Mouse (Mus musculus) layer of hippocampus, adult 6 months (tissue): Measurements from ENCODE around the gene Fjx1. TPM values are rescaled to one million over a fixed set of nuclear protein-coding genes. Genes with fewer than 3 reads are reported as not detected.

ENCODE experiments used
- long read RNA-seq, 2 experiments: library from polyadenylated mRNA; unstranded; transcript quantifications; one replicate each; pipeline ENCODE4 v2.0.0; 2019 to 2020
- polyA plus RNA-seq: library from polyadenylated mRNA; unstranded; fragments of <200 nt; fragmentation: Nextera tagmentation; gene quantifications from 2 replicates; pipeline ENCODE4 v1.2.3, GENCODE M21; 2021

Gene Fjx1
- polyA plus RNA-seq: 7.5 TPM in 2 replicates
- long read RNA-seq, experiment 1, transcript Fjx1-201 (1 exons, 3,134 nt): major isoform, 40 of 40 reads
- long read RNA-seq, experiment 1, partial matches to known transcripts: 0 of 40 reads
- long read RNA-seq, experiment 1, other reads (novel, unspliced or antisense): 0 of 40 reads
- long read RNA-seq, experiment 2, transcript Fjx1-201 (1 exons, 3,134 nt): major isoform, 44 of 44 reads
- long read RNA-seq, experiment 2, partial matches to known transcripts: 0 of 44 reads
- long read RNA-seq, experiment 2, other reads (novel, unspliced or antisense): 0 of 44 reads

DNA sequence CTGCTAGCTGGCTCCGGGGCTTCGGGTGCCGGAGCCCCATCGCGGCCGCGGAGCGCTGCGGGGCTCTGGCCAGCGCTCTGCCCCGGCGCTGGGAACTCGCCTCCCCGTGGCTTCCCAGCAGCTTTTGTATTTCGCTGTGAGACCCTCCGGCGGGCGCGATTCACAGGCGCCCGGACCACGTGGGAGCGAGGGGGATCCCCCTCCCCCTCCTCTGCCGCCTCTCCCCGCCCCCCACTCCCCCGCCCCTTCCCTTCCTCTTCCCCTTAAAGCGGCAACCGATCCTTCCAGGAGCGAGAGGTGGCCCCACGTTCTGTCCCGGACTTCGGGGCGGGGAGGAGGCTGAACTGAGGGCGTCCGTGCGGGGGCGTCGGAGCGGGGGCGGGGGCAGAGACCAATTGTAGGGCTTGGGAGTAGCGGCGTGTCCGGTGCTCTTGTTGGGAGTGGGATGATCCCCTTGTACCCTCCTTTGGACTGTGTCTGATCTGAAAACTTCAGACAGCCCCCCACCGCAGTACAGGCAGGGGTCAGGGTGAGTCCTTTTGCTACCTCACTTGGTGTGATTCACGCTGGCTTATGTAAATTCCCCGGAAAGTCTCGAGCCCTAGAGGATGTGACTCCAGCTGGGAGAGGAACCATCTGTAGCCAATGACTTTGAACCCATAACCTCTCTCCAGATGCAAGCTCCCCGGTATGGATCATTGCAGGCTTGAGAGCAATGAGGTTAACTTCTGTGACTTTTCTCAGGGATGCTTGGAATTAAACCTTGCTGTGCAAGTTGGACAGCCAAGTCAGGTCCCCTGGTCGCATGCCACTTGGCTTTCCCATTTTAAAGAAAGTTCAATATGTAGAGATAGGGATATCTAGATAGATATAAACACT lies at the start of gene Fjx1:
Gene Fjx1, minus strand, starts transcription at position 829 of the 879 bp plus-strand sequence.

DNA sequence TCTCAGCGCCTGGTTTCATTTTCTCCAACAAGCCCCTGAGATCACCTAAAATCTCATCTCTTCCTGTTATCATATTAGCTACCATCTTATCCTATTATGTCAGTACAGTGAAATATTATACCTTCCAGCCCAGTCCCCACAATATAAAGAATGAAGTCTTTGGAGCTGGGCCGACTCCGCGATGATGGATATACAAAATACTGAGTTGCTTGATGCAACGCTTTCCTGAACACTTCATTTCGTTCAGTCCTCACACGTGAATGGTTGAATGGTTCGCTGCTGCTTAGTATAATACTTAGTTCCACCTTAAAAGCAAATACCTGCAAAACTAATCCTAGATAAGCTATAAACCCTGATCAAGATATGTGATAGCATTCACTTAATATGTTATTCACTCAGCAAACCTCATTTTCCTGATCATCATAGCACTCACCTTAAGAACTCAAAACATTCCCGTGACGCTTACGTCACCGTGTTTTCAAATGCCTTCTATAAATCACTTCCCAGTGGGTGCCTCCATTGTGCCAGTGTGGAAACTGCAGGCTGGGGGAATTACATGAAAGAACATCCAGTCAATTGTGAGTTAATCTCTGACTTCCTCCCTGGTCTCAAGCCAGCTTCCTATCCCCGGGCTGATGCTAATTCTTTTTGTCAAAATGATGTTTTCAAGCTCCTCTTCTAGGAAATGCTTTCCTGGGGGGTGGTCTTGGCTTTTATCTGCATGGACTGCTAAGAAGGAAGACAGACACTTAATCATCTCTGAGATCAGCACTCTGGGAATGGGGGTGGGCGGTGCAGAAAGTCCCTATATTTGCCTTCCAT lies 44.7 kb downstream of the Fjx1 start, which contains the start of gene Trim44:
Gene Trim44, minus strand, starts transcription at position 466 of the 822 bp plus-strand sequence.

Other genes with a start within 250 kb of the Fjx1 start
- gene Trim44, start 44.7 kb downstream of the Fjx1 start, polyA plus RNA-seq: 16.5 and 17.1 TPM in 2 replicates
- 9.3 and 11.4 TPM in 2 replicates for gene Pamr1, start 97.5 kb upstream of the Fjx1 start, polyA plus RNA-seq
- gene Slc1a2, start 206.2 kb upstream of the Fjx1 start, polyA plus RNA-seq: 190 and 210 TPM in 2 replicates